Mouse (Mus musculus): ENCODE results near the gene Gm9376. TPM values are rescaled to one million over a fixed set of nuclear protein-coding genes. Genes with fewer than 3 reads are reported as not detected.

Gene Gm9376
- total and polyA plus RNA-seq, 3 experiments = not detected

DNA sequence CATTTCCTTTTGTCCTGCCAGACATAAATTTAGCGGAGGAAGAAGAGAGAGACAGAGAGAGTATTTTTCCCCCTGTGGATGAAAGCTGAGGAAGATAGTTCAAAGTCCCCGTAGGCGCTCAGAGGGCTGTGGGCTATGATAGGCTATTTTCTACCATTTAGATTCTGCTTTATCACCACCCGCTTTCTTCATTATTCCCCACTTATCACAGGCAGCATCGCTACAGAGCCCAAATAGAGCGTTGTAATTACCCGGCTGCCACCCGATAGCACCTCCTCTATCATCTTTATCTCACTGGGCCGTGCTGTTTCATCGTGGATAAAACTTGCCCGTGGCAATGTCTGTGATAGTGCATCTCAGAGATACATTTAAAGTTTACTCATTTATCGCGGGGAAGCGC is 35.8 kb downstream of the Gm9376 start:
- TF ChIP-seq TAL1 (conservative IDR thresholded peaks at IDR 0.05; ENCODE audit: low read depth, low read length) = peak; percentile 41; the same call in 1 of the 2 replicates
- TF ChIP-seq POLR2AphosphoS5 (IDR thresholded peaks at IDR 0.05; ENCODE audit: insufficient replicate concordance, low read depth, low read length) = no peak
- no peak for TF ChIP-seq CTCF (IDR thresholded peaks at IDR 0.05; ENCODE audit: low read depth, low read length)
- Histone ChIP-seq H3K4me1 (ENCODE audit: insufficient read depth, low read depth, low read length) (peaks cover 30% of the 10 kb centered on the region), H3K4me3 (ENCODE audit: low read depth, low read length) (no peak overlapping the region; the same call in 1 of the 2 replicates), H3K9me3 (replicated peaks) (no peaks in the 10 kb centered on the region), H3K36me3 (replicated peaks) (no peaks in the 10 kb centered on the region), H3K27me3 (ENCODE audit: insufficient read depth, low read length) (peaks cover 35% of the 10 kb centered on the region)
- ATAC-seq (ENCODE audit: extremely low read depth, insufficient number of reproducible peaks, low FRiP score, poor library complexity, severe bottlenecking) (peak; percentile 86), DNase-seq (ENCODE audit: low spot score) (peak; percentile 15)

DNA sequence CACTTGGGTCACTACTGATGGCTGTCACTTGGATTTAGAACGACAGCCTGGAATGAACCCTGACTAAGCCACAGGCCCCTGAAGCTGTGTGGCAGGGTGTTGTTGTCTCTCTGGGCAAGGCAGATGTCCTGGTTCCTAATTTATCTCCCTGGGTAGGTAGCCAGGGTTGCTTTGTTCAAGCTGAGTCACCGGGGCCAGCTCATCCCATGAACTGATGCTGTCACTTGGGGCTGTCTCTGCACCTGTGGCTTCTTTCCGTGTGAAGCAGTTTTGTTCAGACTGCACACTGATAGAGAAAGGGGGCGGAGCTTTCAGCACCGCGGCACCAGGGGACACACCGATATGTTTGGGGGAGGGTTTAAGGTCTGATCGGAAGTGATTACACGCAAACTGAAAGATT is 37.8 kb downstream of the Gm9376 start:
- peak; percentile 31; the same call in 1 of the 2 replicates for ATAC-seq (ENCODE audit: extremely low read depth, insufficient number of reproducible peaks, low FRiP score, poor library complexity, severe bottlenecking)
- TF ChIP-seq CTCF (IDR thresholded peaks at IDR 0.05; ENCODE audit: low read depth, low read length) (no peak), GATA2 (IDR thresholded peaks at IDR 0.05; ENCODE audit: borderline replicate concordance, low read depth, low read length) (no peak), POLR2AphosphoS5 (IDR thresholded peaks at IDR 0.05; ENCODE audit: insufficient replicate concordance, low read depth, low read length) (no peak), TAL1 (conservative IDR thresholded peaks at IDR 0.05; ENCODE audit: low read depth, low read length) (no peak)
- no peaks in the 10 kb centered on the region for H3K36me3 ChIP-seq (replicated peaks)
- H3K4me1 ChIP-seq (ENCODE audit: insufficient read depth, low read depth, low read length) = peaks cover 30% of the 10 kb centered on the region
- no peaks in the 10 kb centered on the region for H3K9me3 ChIP-seq (replicated peaks)
- peak overlapping the region; percentile 40; the same call in 1 of the 2 replicates for H3K4me3 ChIP-seq (ENCODE audit: low read depth, low read length)
- peak; percentile 14 for DNase-seq (ENCODE audit: low spot score)
- H3K27me3 ChIP-seq (ENCODE audit: insufficient read depth, low read length) = peaks cover 31% of the 10 kb centered on the region

DNA sequence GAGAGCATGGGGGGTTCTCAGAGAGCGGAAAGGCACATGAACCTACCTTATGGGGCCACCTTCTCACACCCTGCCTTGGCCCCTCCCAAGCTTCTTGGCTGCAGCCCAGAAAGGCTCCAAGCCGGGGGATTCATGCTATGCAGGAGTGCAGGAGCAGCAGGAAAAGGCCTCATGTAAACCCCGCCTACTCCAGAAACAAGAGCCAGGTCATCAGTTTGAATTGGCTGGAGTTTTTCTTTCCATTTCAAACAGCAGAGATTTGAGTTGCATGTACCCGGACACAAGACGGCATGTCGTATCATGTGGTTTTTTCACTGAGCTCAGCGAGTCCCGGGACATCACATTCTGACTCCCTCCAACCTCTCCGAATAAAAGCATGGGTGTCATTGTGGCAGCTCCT is 39.2 kb downstream of the Gm9376 start:
- ATAC-seq (ENCODE audit: extremely low read depth, insufficient number of reproducible peaks, low FRiP score, poor library complexity, severe bottlenecking) (no peak), DNase-seq (ENCODE audit: low spot score) (no peak)
- TF ChIP-seq CTCF (IDR thresholded peaks at IDR 0.05; ENCODE audit: low read depth, low read length) (no peak), POLR2AphosphoS5 (IDR thresholded peaks at IDR 0.05; ENCODE audit: insufficient replicate concordance, low read depth, low read length) (no peak), GATA2 (IDR thresholded peaks at IDR 0.05; ENCODE audit: borderline replicate concordance, low read depth, low read length) (no peak), TAL1 (conservative IDR thresholded peaks at IDR 0.05; ENCODE audit: low read depth, low read length) (no peak)
- no peaks in the 10 kb centered on the region for H3K9me3 ChIP-seq (replicated peaks)
- H3K36me3 ChIP-seq (replicated peaks) = no peaks in the 10 kb centered on the region
- peaks cover 27% of the 10 kb centered on the region for H3K27me3 ChIP-seq (ENCODE audit: insufficient read depth, low read length)
- H3K4me3 ChIP-seq (ENCODE audit: low read depth, low read length) = no peak overlapping the region
- peaks cover 30% of the 10 kb centered on the region for H3K4me1 ChIP-seq (ENCODE audit: insufficient read depth, low read depth, low read length)

DNA sequence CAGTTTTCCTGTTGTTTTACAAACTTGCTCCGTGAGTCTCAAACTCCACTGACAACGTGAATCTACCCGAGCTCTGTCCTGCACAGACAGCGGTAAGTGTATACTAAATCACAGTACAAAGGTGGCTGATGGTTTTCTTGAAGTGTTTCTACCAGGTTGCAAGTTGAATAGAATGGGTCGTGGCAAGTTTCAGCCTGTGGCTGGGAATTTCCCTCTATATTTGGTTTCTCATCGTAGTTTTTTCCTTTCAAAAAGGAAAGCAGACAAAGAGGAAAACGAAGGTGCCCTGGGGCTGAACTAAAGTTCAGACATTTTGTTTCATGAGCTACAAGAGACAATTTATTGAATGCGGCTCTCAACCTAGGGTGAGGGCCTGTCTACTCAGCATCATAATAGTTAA is 40.3 kb downstream of the Gm9376 start:
- Histone ChIP-seq H3K4me1 (ENCODE audit: insufficient read depth, low read depth, low read length) (peaks cover 28% of the 10 kb centered on the region), H3K9me3 (replicated peaks) (no peaks in the 10 kb centered on the region), H3K4me3 (ENCODE audit: low read depth, low read length) (no peak overlapping the region), H3K27me3 (ENCODE audit: insufficient read depth, low read length) (peaks cover 28% of the 10 kb centered on the region), H3K36me3 (replicated peaks) (no peaks in the 10 kb centered on the region)
- DNase-seq (ENCODE audit: low spot score) (no peak), ATAC-seq (ENCODE audit: extremely low read depth, insufficient number of reproducible peaks, low FRiP score, poor library complexity, severe bottlenecking) (no peak)
- TF ChIP-seq TAL1 (conservative IDR thresholded peaks at IDR 0.05; ENCODE audit: low read depth, low read length) (no peak), CTCF (IDR thresholded peaks at IDR 0.05; ENCODE audit: low read depth, low read length) (no peak), POLR2AphosphoS5 (IDR thresholded peaks at IDR 0.05; ENCODE audit: insufficient replicate concordance, low read depth, low read length) (no peak), GATA1 (IDR thresholded peaks at IDR 0.05; ENCODE audit: borderline replicate concordance, low read length) (no peak), GATA2 (IDR thresholded peaks at IDR 0.05; ENCODE audit: borderline replicate concordance, low read depth, low read length) (no peak)

DNA sequence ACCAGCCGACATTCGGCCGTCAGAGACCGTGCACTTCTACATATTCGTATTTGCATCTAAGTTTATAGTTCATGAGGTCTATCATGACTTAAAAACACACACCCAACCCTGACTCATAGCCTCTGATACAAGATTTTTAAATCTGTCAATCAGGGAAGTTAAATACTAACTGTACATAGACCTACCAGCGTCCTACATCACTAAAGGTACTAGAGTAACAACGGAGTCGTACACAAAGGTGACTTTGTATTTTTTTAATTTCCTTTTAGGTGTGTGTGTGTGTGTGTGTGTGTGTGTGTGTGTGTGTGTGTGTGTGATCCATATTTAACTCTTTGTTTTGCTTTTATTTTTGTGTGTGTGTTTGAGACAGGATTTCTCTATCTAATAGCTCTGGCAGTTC is 44.9 kb downstream of the Gm9376 start:
- no peak overlapping the region for H3K4me3 ChIP-seq (ENCODE audit: low read depth, low read length)
- no peaks in the 10 kb centered on the region for H3K36me3 ChIP-seq (replicated peaks)
- DNase-seq (ENCODE audit: low spot score) (no peak), ATAC-seq (ENCODE audit: extremely low read depth, insufficient number of reproducible peaks, low FRiP score, poor library complexity, severe bottlenecking) (no peak)
- no peaks in the 10 kb centered on the region for H3K9me3 ChIP-seq (replicated peaks)
- H3K27me3 ChIP-seq (ENCODE audit: insufficient read depth, low read length) = peaks cover 33% of the 10 kb centered on the region
- no peaks in the 10 kb centered on the region for H3K4me1 ChIP-seq (ENCODE audit: insufficient read depth, low read depth, low read length)
- no peak for TF ChIP-seq CTCF (IDR thresholded peaks at IDR 0.05; ENCODE audit: low read depth, low read length)
- TF ChIP-seq POLR2AphosphoS5 (IDR thresholded peaks at IDR 0.05; ENCODE audit: insufficient replicate concordance, low read depth, low read length) = no peak
- no peak for TF ChIP-seq GATA2 (IDR thresholded peaks at IDR 0.05; ENCODE audit: borderline replicate concordance, low read depth, low read length)
- TF ChIP-seq GATA1 (IDR thresholded peaks at IDR 0.05; ENCODE audit: borderline replicate concordance, low read length) = no peak
- TF ChIP-seq TAL1 (conservative IDR thresholded peaks at IDR 0.05; ENCODE audit: low read depth, low read length) = no peak

DNA sequence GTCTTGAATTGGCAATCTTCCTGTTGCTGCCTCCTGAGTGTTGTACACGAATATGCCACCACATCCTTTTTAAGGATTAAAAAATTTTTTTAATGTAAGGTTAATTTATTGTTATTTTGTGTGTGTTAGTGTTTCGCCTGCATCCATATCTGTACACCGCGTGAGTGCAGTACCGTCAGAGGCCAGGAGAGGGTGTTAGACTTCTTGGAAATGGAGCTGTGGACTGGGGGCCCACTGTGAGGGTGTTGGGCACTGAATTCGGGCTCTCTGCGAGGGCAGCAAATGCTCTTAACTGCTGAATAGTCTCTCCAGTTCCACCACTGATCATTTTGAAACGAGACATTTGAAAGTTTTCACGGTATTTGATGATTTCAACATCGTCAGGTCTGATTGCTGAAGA is 45.9 kb downstream of the Gm9376 start:
- H3K9me3 ChIP-seq (replicated peaks) = no peaks in the 10 kb centered on the region
- H3K4me1 ChIP-seq (ENCODE audit: insufficient read depth, low read depth, low read length) = no peaks in the 10 kb centered on the region
- H3K4me3 ChIP-seq (ENCODE audit: low read depth, low read length) = no peak overlapping the region
- H3K36me3 ChIP-seq (replicated peaks) = no peaks in the 10 kb centered on the region
- ATAC-seq (ENCODE audit: extremely low read depth, insufficient number of reproducible peaks, low FRiP score, poor library complexity, severe bottlenecking) (no peak), DNase-seq (ENCODE audit: low spot score) (no peak)
- H3K27me3 ChIP-seq (ENCODE audit: insufficient read depth, low read length) = peaks cover 30% of the 10 kb centered on the region
- no peak for TF ChIP-seq CTCF (IDR thresholded peaks at IDR 0.05; ENCODE audit: low read depth, low read length)
- no peak for TF ChIP-seq GATA2 (IDR thresholded peaks at IDR 0.05; ENCODE audit: borderline replicate concordance, low read depth, low read length)
- no peak for TF ChIP-seq TAL1 (conservative IDR thresholded peaks at IDR 0.05; ENCODE audit: low read depth, low read length)
- TF ChIP-seq POLR2AphosphoS5 (IDR thresholded peaks at IDR 0.05; ENCODE audit: insufficient replicate concordance, low read depth, low read length) = no peak
- TF ChIP-seq GATA1 (IDR thresholded peaks at IDR 0.05; ENCODE audit: borderline replicate concordance, low read length) = no peak

DNA sequence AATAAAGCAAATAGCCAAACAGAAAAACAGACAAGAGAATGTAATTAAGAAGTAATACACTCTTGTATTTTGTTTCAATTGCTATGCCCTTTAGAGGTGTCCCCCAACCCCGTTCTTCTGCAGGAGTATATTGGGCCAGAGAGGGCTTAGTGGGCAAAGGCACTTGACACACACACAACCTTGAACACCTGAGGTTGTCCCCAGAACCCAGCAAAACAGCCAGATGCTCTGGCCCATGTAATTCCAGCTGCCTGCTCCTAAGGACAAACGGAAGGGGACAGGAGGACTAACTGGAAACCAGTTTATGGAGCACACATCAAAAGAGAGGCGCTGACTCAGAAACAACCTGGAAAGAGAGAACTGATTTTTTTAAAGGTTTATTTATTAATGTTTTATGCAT is 47.2 kb downstream of the Gm9376 start:
- DNase-seq (ENCODE audit: low spot score) = no peak
- TF ChIP-seq TAL1 (conservative IDR thresholded peaks at IDR 0.05; ENCODE audit: low read depth, low read length) (no peak), GATA2 (IDR thresholded peaks at IDR 0.05; ENCODE audit: borderline replicate concordance, low read depth, low read length) (no peak)

More for the DNA sequence above, 47.2 kb downstream of the Gm9376 start:
- Histone ChIP-seq H3K4me1 (ENCODE audit: insufficient read depth, low read depth, low read length) (no peaks in the 10 kb centered on the region), H3K36me3 (replicated peaks) (no peaks in the 10 kb centered on the region), H3K9me3 (replicated peaks) (no peaks in the 10 kb centered on the region), H3K27me3 (ENCODE audit: insufficient read depth, low read length) (peaks cover 29% of the 10 kb centered on the region), H3K4me3 (ENCODE audit: low read depth, low read length) (no peak overlapping the region)
- ATAC-seq (ENCODE audit: extremely low read depth, insufficient number of reproducible peaks, low FRiP score, poor library complexity, severe bottlenecking) = no peak

Measured in G1E (cell line).